Mouse (Mus musculus) CH12.LX (cell line): Measurements from ENCODE around the gene Fez2. TPM values are rescaled to one million over a fixed set of nuclear protein-coding genes. Genes with fewer than 3 reads are reported as not detected.

Source experiments
- polyA plus RNA-seq: library from polyadenylated mRNA; unstranded; fragments of >175 nt; gene quantifications from 2 replicates; pipeline ENCODE4 v1.2.1, GENCODE M21; 2012; ENCODE audit warnings: low read depth; ENCODE audit not compliant: insufficient read length
- total RNA-seq, 2 experiments: library from RNA; depleted of rRNA; stranded (reverse); fragments of 300-350 nt in 1 of 2; fragments of >200 nt in 1 of 2; gene quantifications; 2 replicates each; pipeline ENCODE4 v1.2.3; 2012 to 2014

Fez2 gene
- total and polyA plus RNA-seq, 3 experiments, result 13.5 to 18.7 (median 14.2) TPM

Other genes with a start within 250 kb of the Fez2 start
- 47.3 and 72.8 TPM in 2 replicates for gene Crim1, start 217.9 kb downstream of the Fez2 start, total RNA-seq (2012; rRNA removed)
- gene Crim1, start 217.9 kb downstream of the Fez2 start, total RNA-seq (2014; rRNA removed), result 14.1 and 15.2 TPM in 2 replicates
- gene Crim1, start 217.9 kb downstream of the Fez2 start, polyA plus RNA-seq, result 21.9 and 26.3 TPM in 2 replicates
- gene Vit, start 89.9 kb upstream of the Fez2 start, total RNA-seq (2012; rRNA removed), result not detected in 2 replicates
- not detected in 2 replicates for gene Vit, start 89.9 kb upstream of the Fez2 start, total RNA-seq (2014; rRNA removed)
- gene Vit, start 89.9 kb upstream of the Fez2 start, polyA plus RNA-seq, result not detected in 2 replicates